Comparison of ENCODE assay signal across 8 mouse cellular contexts in the genomic region with DNA sequence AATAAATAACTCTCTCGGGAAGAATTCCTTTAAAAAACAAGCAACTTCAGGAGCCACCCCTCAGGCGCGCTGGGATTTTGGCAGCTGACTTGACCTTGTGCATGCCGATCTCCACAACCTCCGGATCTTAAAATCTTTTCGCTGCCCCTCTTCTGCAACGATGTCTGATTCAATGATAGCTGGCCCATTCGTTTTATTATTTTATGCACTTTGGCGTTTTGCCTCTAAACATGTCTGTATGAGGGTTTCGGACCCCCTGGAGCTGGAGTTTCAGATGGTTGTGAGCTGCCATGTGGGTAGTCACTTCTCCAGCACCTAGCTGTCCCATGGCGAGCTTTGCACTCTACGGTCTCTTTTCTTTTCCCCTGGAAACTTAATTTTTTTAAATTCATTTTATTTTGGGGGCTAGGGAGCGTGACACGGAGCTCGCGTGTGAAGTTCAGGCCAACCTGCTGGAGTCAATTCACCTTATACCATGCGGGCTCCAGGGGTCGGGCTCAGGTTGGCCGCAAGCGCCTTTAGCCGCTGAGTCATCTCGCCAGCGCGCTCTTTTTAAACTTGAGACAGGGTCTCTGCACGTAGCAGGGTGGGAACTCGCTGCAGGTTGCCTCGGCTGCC. TPM values are rescaled to one million over a fixed set of nuclear protein-coding genes. Genes with fewer than 3 reads are reported as not detected.
A peak's percentile ranks its signal among the peaks of the same experiment; 100 is the strongest.
DNase-seq lines count a peak whose midpoint lies in the region; ATAC-seq and TF ChIP-seq lines count a peak whose summit lies in the region.

No protein-coding gene starts in this region.

- H3K27me3 ChIP-seq in erythroblast, embryonic 14.5 days (ENCODE audit: control insufficient read depth), result peaks cover 5% of the 10 kb centered on the region
- H3K27me3 ChIP-seq in liver, postnatal 0 days (ENCODE audit: insufficient read depth, low read length), result no peaks in the 10 kb centered on the region

- H3K36me3 ChIP-seq in erythroblast, embryonic 14.5 days (ENCODE audit: control insufficient read depth), result peaks cover 24% of the 10 kb centered on the region
- 0 out of 2 replicates have a peak, but pooled peaks cover under 1% of the 10 kb centered on the region for H3K36me3 ChIP-seq in liver, postnatal 0 days (replicated peaks; ENCODE audit: insufficient read depth, low read length)

- peak overlapping the region; percentile 78 for H3K4me2 ChIP-seq in liver, postnatal 0 days (ENCODE audit: low read depth, low read length)

- peaks cover 6% of the 10 kb centered on the region for H3K9me3 ChIP-seq in erythroblast, embryonic 14.5 days (ENCODE audit: control insufficient read depth, low read length)
- H3K9me3 ChIP-seq in liver, postnatal 0 days (ENCODE audit: low read length), result no peaks in the 10 kb centered on the region

- TF ChIP-seq CTCF in liver, postnatal 0 days (IDR thresholded peaks at IDR 0.05; ENCODE audit: low read depth), result no peak

- peak; percentile 7 for ATAC-seq in CD4-positive, CD25-positive, alpha-beta regulatory T cell, adult 4 months
- peak; percentile 9 for ATAC-seq in inflammation-experienced regulatory T-cells, adult 6 months
- ATAC-seq in liver, postnatal 0 days, result peak; percentile 42
- no peak for ATAC-seq in monocyte, adult 5-6 weeks (replicated peaks; ENCODE audit: insufficient number of reproducible peaks, low FRiP score, low TSS enrichment, poor library complexity, severe bottlenecking)

- peak; percentile 60 for DNase-seq in adrenal gland, postnatal 10 days
- no peak for DNase-seq in adrenal gland, adult 2 months
- no peak for DNase-seq in liver, postnatal 0 days
- DNase-seq in right cerebral cortex, adult 18-20 months, result no peak

- peak overlapping the region; percentile 98 for H3K27ac ChIP-seq in liver, postnatal 0 days (ENCODE audit: low read depth)

- H3K4me3 ChIP-seq in erythroblast, embryonic 14.5 days (replicated peaks), result peak overlapping the region; percentile 78
- peak overlapping the region; percentile 92 for H3K4me3 ChIP-seq in liver, postnatal 0 days (ENCODE audit: low read depth, low read length)

- under 1% methylated on average over 27 of the region's 27 CpGs for WGBS in liver, postnatal 0 days (ENCODE audit: insufficient replicate concordance)

- no peak for TF ChIP-seq EP300 in liver, postnatal 0 days (IDR thresholded peaks at IDR 0.05; ENCODE audit: low read depth)

- peak overlapping the region; percentile 90 for H3K9ac ChIP-seq in liver, postnatal 0 days (replicated peaks)

- peaks cover 70% of the 10 kb centered on the region for H3K4me1 ChIP-seq in erythroblast, embryonic 14.5 days (ENCODE audit: control insufficient read depth)
- H3K4me1 ChIP-seq in liver, postnatal 0 days (ENCODE audit: insufficient read depth), result peaks cover 37% of the 10 kb centered on the region

RNA-seq across cellular contexts. Expression of a gene that starts 0.4 kb away (rescaled TPM):
- total RNA-seq in adrenal gland, postnatal 10 days (2021), result 10 to 100 TPM; 15.1 to 17.7 TPM
- total RNA-seq in adrenal gland, adult 2 months (2021), result 10 to 100 TPM; 13.9 to 14.1 TPM
- 20.1 and 22.3 TPM in 2 replicates for polyA plus RNA-seq in adrenal gland, adult 2 months (2012; rRNA removed)
- 1 to 10 TPM; 1.1 to 2.2 TPM for polyA plus RNA-seq in CD4-positive, CD25-positive, alpha-beta regulatory T cell, adult 4 months (2017; shearing (Covaris generic))
- polyA plus RNA-seq in erythroblast, embryonic 14.5 days (2012), result 0.09 and 0.25 TPM in 2 replicates
- polyA plus RNA-seq in inflammation-experienced regulatory T-cells, adult 6 months (2017; shearing (Covaris generic)), result 1 to 10 TPM; 1.2 to 2.4 (median 1.8) TPM
- 1.4 TPM in 2 replicates for polyA plus RNA-seq in liver, postnatal 0 days (2015; fragmentation: Nextera tagmentation; extraction: Ambion mirVana)
- 0.49 to 1.8 TPM in 2 of 3 replicates, not detected in the other for total RNA-seq in monocyte, adult 5-6 weeks (2017)

RNA-seq across cellular contexts. Expression of a gene that starts 0.5 kb away (rescaled TPM):
- total RNA-seq in adrenal gland, postnatal 10 days (2021), result 10 to 100 TPM; 42.8 to 55.9 TPM
- 10 to 100 TPM; 42.9 to 47.5 TPM for total RNA-seq in adrenal gland, adult 2 months (2021)
- polyA plus RNA-seq in adrenal gland, adult 2 months (2012; rRNA removed), result 56.3 and 60.2 TPM in 2 replicates
- 10 to 100 TPM; 24.2 to 34.9 TPM for polyA plus RNA-seq in CD4-positive, CD25-positive, alpha-beta regulatory T cell, adult 4 months (2017; shearing (Covaris generic))
- 16.0 and 20.1 TPM in 2 replicates for polyA plus RNA-seq in erythroblast, embryonic 14.5 days (2012)
- polyA plus RNA-seq in inflammation-experienced regulatory T-cells, adult 6 months (2017; shearing (Covaris generic)), result 10 to 100 TPM; 26.1 to 47.1 (median 37.8) TPM
- polyA plus RNA-seq in liver, postnatal 0 days (2015; fragmentation: Nextera tagmentation; extraction: Ambion mirVana), result 9.9 and 11.8 TPM in 2 replicates
- 40.5 to 64.7 TPM (median 48.7 TPM) in 3 replicates for total RNA-seq in monocyte, adult 5-6 weeks (2017)

RNA-seq across cellular contexts. Expression of a gene that starts 10.7 kb away (rescaled TPM):
- 100 to 1,000 TPM; 144 to 149 TPM for total RNA-seq in adrenal gland, postnatal 10 days (2021)
- 100 to 1,000 TPM; 229 to 231 TPM for total RNA-seq in adrenal gland, adult 2 months (2021)
- 145 and 186 TPM in 2 replicates for polyA plus RNA-seq in adrenal gland, adult 2 months (2012; rRNA removed)
- 100 to 1,000 TPM; 370 to 504 TPM for polyA plus RNA-seq in CD4-positive, CD25-positive, alpha-beta regulatory T cell, adult 4 months (2017; shearing (Covaris generic))
- polyA plus RNA-seq in erythroblast, embryonic 14.5 days (2012), result 4.4 and 10.8 TPM in 2 replicates
- polyA plus RNA-seq in inflammation-experienced regulatory T-cells, adult 6 months (2017; shearing (Covaris generic)), result 100 to 1,000 TPM; 335 to 443 (median 344) TPM
- polyA plus RNA-seq in liver, postnatal 0 days (2015; fragmentation: Nextera tagmentation; extraction: Ambion mirVana), result 111 and 114 TPM in 2 replicates
- total RNA-seq in monocyte, adult 5-6 weeks (2017), result 12.1 to 34.5 TPM (median 17.5 TPM) in 3 replicates

RNA-seq across cellular contexts. Expression of a gene that starts 28.8 kb away (rescaled TPM):
- total RNA-seq in adrenal gland, postnatal 10 days (2021), result 1 to 10 TPM; 2.7 to 4.2 TPM
- total RNA-seq in adrenal gland, adult 2 months (2021), result 1 to 10 TPM; 1.1 to 4.7 TPM
- 13.5 and 20.0 TPM in 2 replicates for polyA plus RNA-seq in adrenal gland, adult 2 months (2012; rRNA removed)
- not detected for polyA plus RNA-seq in CD4-positive, CD25-positive, alpha-beta regulatory T cell, adult 4 months (2017; shearing (Covaris generic))
- 1.8 and 3.4 TPM in 2 replicates for polyA plus RNA-seq in erythroblast, embryonic 14.5 days (2012)
- polyA plus RNA-seq in inflammation-experienced regulatory T-cells, adult 6 months (2017; shearing (Covaris generic)), result not detected
- 1.7 and 2.0 TPM in 2 replicates for polyA plus RNA-seq in liver, postnatal 0 days (2015; fragmentation: Nextera tagmentation; extraction: Ambion mirVana)
- total RNA-seq in monocyte, adult 5-6 weeks (2017), result 1.6 TPM in 1 of 3 replicates, not detected in the others

RNA-seq across cellular contexts. Expression of a gene that starts 37.0 kb away (rescaled TPM):
- 10 to 100 TPM in 1 of 2 experiments, under 1 TPM in 1; 0.67 to 16.9 TPM for total RNA-seq in adrenal gland, postnatal 10 days (2021)
- 1 to 10 TPM in 1 of 2 experiments, under 1 TPM in 1; 0.63 to 1.2 TPM for total RNA-seq in adrenal gland, adult 2 months (2021)
- not detected in 2 replicates for polyA plus RNA-seq in adrenal gland, adult 2 months (2012; rRNA removed)
- not detected for polyA plus RNA-seq in CD4-positive, CD25-positive, alpha-beta regulatory T cell, adult 4 months (2017; shearing (Covaris generic))
- polyA plus RNA-seq in erythroblast, embryonic 14.5 days (2012), result not detected in 2 replicates
- polyA plus RNA-seq in inflammation-experienced regulatory T-cells, adult 6 months (2017; shearing (Covaris generic)), result not detected
- 0.43 and 0.62 TPM in 2 replicates for polyA plus RNA-seq in liver, postnatal 0 days (2015; fragmentation: Nextera tagmentation; extraction: Ambion mirVana)
- not detected in 3 replicates for total RNA-seq in monocyte, adult 5-6 weeks (2017)
